ENCODE assay signal across 28 mouse cellular contexts in genomic region chr6:128346782-128347181, GRCm38 (mm10). TPM values are rescaled to one million over a fixed set of nuclear protein-coding genes. Genes with fewer than 3 reads are reported as not detected.
DNase-seq lines count a peak whose midpoint lies in the region; ATAC-seq and TF ChIP-seq lines count a peak whose summit lies in the region.
"Had no signal": no experiment of that assay in that cellular context is flagged by ENCODE, and none has a peak within 500 bp of the region (broad histone marks: within the 10 kb centered on the region; RNA-seq: fewer than 3 reads in every experiment).

No protein-coding gene starts in this region.

- H3K27ac ChIP-seq in forebrain, postnatal 0 days (ENCODE audit: low read depth, low read length): 0 out of 2 replicates have a peak overlapping the region, but pooled peaks have one; percentile 9
- H3K27ac ChIP-seq in forebrain, embryonic 13.5 days: no peak overlapping the region
- peak overlapping the region; percentile 38 for H3K27ac ChIP-seq in heart, adult 2 months
- H3K27ac ChIP-seq in left cerebral cortex, adult 2 months: peak overlapping the region; percentile 58
- no peak overlapping the region for H3K27ac ChIP-seq in cerebellum, adult 2 months (ENCODE audit: insufficient read depth, low read length)
- H3K27ac ChIP-seq: hindbrain, embryonic 12.5 days; kidney, embryonic 15.5 days; limb, embryonic 12.5 days; liver, embryonic 12.5 days; midbrain, embryonic 12.5 days; neural tube, embryonic 15.5 days; stomach, embryonic 15.5 days had no signal

- H3K9me3 ChIP-seq in forebrain, postnatal 0 days (ENCODE audit: low read length): no peaks in the 10 kb centered on the region
- no peaks in the 10 kb centered on the region for H3K9me3 ChIP-seq in forebrain, embryonic 13.5 days (replicated peaks)
- H3K9me3 ChIP-seq: hindbrain, embryonic 12.5 days; kidney, embryonic 15.5 days; limb, embryonic 12.5 days; liver, embryonic 12.5 days; midbrain, embryonic 12.5 days; neural tube, embryonic 15.5 days; stomach, embryonic 15.5 days had no signal

- no peak for TF ChIP-seq EP300 in heart, adult 2 months (IDR thresholded peaks at IDR 0.05; ENCODE audit: insufficient read depth, low read depth, low read length)

- H3K4me3 ChIP-seq in forebrain, postnatal 0 days (ENCODE audit: low read depth, low read length): no peak overlapping the region
- no peak overlapping the region for H3K4me3 ChIP-seq in forebrain, embryonic 13.5 days
- no peak overlapping the region for H3K4me3 ChIP-seq in heart, adult 2 months
- no peak overlapping the region for H3K4me3 ChIP-seq in left cerebral cortex, adult 2 months
- no peak overlapping the region for H3K4me3 ChIP-seq in cerebellum, adult 2 months (replicated peaks; ENCODE audit: insufficient read depth, low read depth, low read length)
- H3K4me3 ChIP-seq: hindbrain, embryonic 12.5 days; kidney, embryonic 15.5 days; limb, embryonic 12.5 days; liver, embryonic 12.5 days; midbrain, embryonic 12.5 days; neural tube, embryonic 15.5 days; stomach, embryonic 15.5 days had no signal

- no peak for DNase-seq in forebrain, postnatal 0 days
- no peak for DNase-seq in heart, adult 2 months
- DNase-seq in heart, postnatal 36 days: no peak
- no peak for DNase-seq in left cerebral cortex, adult 2 months (ENCODE audit: extremely low spot score in 1 of 2, low spot score in 2 of 2)
- DNase-seq in left cerebral cortex, adult 11 months (ENCODE audit: low spot score): no peak
- DNase-seq in cerebellum, adult 2 months: no peak
- DNase-seq: adrenal gland, postnatal 10 days; cerebellum, adult 9-10 months; kidney, adult 11 months; lung, adult 18-20 months; thymus, adult 2 months; thymus, postnatal 4 days had no signal

- no peaks in the 10 kb centered on the region for H3K79me2 ChIP-seq in heart, adult 2 months (replicated peaks; ENCODE audit: control insufficient read depth, insufficient read depth, low read length)

- H3K36me3 ChIP-seq in forebrain, postnatal 0 days (ENCODE audit: insufficient read depth): peaks cover 6% of the 10 kb centered on the region
- peaks cover 24% of the 10 kb centered on the region for H3K36me3 ChIP-seq in forebrain, embryonic 13.5 days (ENCODE audit: poor library complexity, severe bottlenecking)
- H3K36me3 ChIP-seq in heart, adult 2 months (ENCODE audit: control insufficient read depth, insufficient read depth, low read length): no peaks in the 10 kb centered on the region; the same call in 1 of the 2 replicates

- no peak overlapping the region for H3K9ac ChIP-seq in forebrain, postnatal 0 days
- no peak overlapping the region for H3K9ac ChIP-seq in forebrain, embryonic 13.5 days
- H3K9ac ChIP-seq in heart, adult 2 months (ENCODE audit: low read depth, low read length): no peak overlapping the region
- H3K9ac ChIP-seq: hindbrain, embryonic 12.5 days; kidney, embryonic 15.5 days; limb, embryonic 12.5 days; liver, embryonic 12.5 days; midbrain, embryonic 12.5 days; neural tube, embryonic 15.5 days; stomach, embryonic 15.5 days had no signal

- ATAC-seq in forebrain, postnatal 0 days: no peak
- no peak for ATAC-seq in forebrain, embryonic 13.5 days
- ATAC-seq: forebrain, embryonic 14.5 days; liver, embryonic 12.5 days had no signal

- H3K4me1 ChIP-seq in forebrain, postnatal 0 days (ENCODE audit: insufficient read depth): no peaks in the 10 kb centered on the region
- H3K4me1 ChIP-seq in forebrain, embryonic 13.5 days: no peaks in the 10 kb centered on the region
- H3K4me1 ChIP-seq in heart, adult 2 months (ENCODE audit: control insufficient read depth, insufficient read depth, low read length): no peaks in the 10 kb centered on the region; the same call in 1 of the 2 replicates
- H3K4me1 ChIP-seq in cerebellum, adult 2 months (ENCODE audit: control insufficient read depth, insufficient read depth, low read length): peaks cover 13% of the 10 kb centered on the region
- H3K4me1 ChIP-seq: limb, embryonic 12.5 days; midbrain, embryonic 12.5 days; stomach, embryonic 15.5 days had no signal

- whole genome bisulfite sequencing in forebrain, postnatal 0 days: 82% methylated on average over 6 of the region's 6 CpGs
- WGBS in forebrain, embryonic 13.5 days: 91% methylated on average over 6 of the region's 6 CpGs
- WGBS in heart, adult 2 months: 79% methylated on average over 6 of the region's 6 CpGs
- 67% methylated on average over 6 of the region's 6 CpGs for WGBS in cerebellum, adult 2 months

- TF ChIP-seq CTCF in forebrain, postnatal 0 days (IDR thresholded peaks at IDR 0.05; ENCODE audit: low read depth): no peak
- TF ChIP-seq CTCF in heart, adult 2 months (IDR thresholded peaks at IDR 0.05): no peak
- no peak for TF ChIP-seq CTCF in left cerebral cortex, adult 2 months (IDR thresholded peaks at IDR 0.05)
- TF ChIP-seq CTCF in cerebellum, adult 2 months (IDR thresholded peaks at IDR 0.05; ENCODE audit: borderline replicate concordance, insufficient read depth, low read depth, low read length): no peak

- no peaks in the 10 kb centered on the region for H3K27me3 ChIP-seq in forebrain, postnatal 0 days (ENCODE audit: insufficient read depth, low read length)
- no peaks in the 10 kb centered on the region for H3K27me3 ChIP-seq in forebrain, embryonic 13.5 days
- H3K27me3 ChIP-seq in heart, adult 2 months (ENCODE audit: control insufficient read depth, insufficient read depth, low read length): no peaks in the 10 kb centered on the region
- no peaks in the 10 kb centered on the region for H3K27me3 ChIP-seq in cerebellum, adult 2 months (ENCODE audit: control insufficient read depth, insufficient read depth, low read length)
- H3K27me3 ChIP-seq: hindbrain, embryonic 12.5 days; kidney, embryonic 15.5 days; limb, embryonic 12.5 days; liver, embryonic 12.5 days; midbrain, embryonic 12.5 days; neural tube, embryonic 15.5 days; stomach, embryonic 15.5 days had no signal

- no peak for TF ChIP-seq POLR2A in heart, adult 2 months (IDR thresholded peaks at IDR 0.05; ENCODE audit: insufficient read depth, low read depth, low read length)
- TF ChIP-seq POLR2A in cerebellum, adult 2 months (IDR thresholded peaks at IDR 0.05; ENCODE audit: borderline replicate concordance, insufficient read depth, low read length): no peak

- intact Hi-C loops in heart, adult 2 months (cut with DNase I): no loop called here
- intact Hi-C loops in heart, postnatal 36 days (cut with DNase I): no loop called here
- intact Hi-C loops in left cerebral cortex, adult 2 months (cut with DNase I): no loop called here

- H3K4me2 ChIP-seq in forebrain, postnatal 0 days (ENCODE audit: low read depth): no peak overlapping the region
- H3K4me2 ChIP-seq in forebrain, embryonic 13.5 days: no peak overlapping the region
- H3K4me2 ChIP-seq: hindbrain, embryonic 12.5 days; kidney, embryonic 15.5 days; limb, embryonic 12.5 days; liver, embryonic 12.5 days; midbrain, embryonic 12.5 days; neural tube, embryonic 15.5 days; stomach, embryonic 15.5 days had no signal

RNA-seq across cellular contexts. Expression of gene Tulp3, which starts 8.9 kb away (rescaled TPM):
- 12.6 and 13.5 TPM in 2 replicates for total RNA-seq in forebrain, postnatal 0 days (2014; rRNA removed)
- polyA plus RNA-seq in forebrain, postnatal 0 days (2015; fragmentation: Nextera tagmentation; extraction: Ambion mirVana): 8.1 and 11.0 TPM in 2 replicates
- polyA plus RNA-seq in forebrain, embryonic 13.5 days (2015; fragmentation: Nextera tagmentation; extraction: Ambion mirVana): 15.9 and 17.5 TPM in 2 replicates
- total RNA-seq in heart, adult 2 months (2021): 1 to 10 TPM; 5.4 to 6.4 TPM
- polyA plus RNA-seq in heart, adult 2 months (2012; rRNA removed): 10.2 and 11.2 TPM in 2 replicates
- total RNA-seq in heart, postnatal 36 days (2021): 1 to 10 TPM; 6.4 to 7.6 TPM
- total RNA-seq in left cerebral cortex, adult 2 months (2021): 10 to 100 TPM; 20.1 to 21.9 TPM
- 44.0 and 44.8 TPM in 2 replicates for polyA plus RNA-seq in cerebellum, adult 2 months (2012; rRNA removed)

RNA-seq across cellular contexts. Expression of gene Rhno1, which starts 15.9 kb away (rescaled TPM):
- total RNA-seq in forebrain, postnatal 0 days (2014; rRNA removed): 21.5 and 32.1 TPM in 2 replicates
- 67.8 and 69.0 TPM in 2 replicates for polyA plus RNA-seq in forebrain, postnatal 0 days (2015; fragmentation: Nextera tagmentation; extraction: Ambion mirVana)
- polyA plus RNA-seq in forebrain, embryonic 13.5 days (2015; fragmentation: Nextera tagmentation; extraction: Ambion mirVana): 180 TPM in 2 replicates
- total RNA-seq in heart, adult 2 months (2021): 1 to 10 TPM; 7.8 to 9.2 TPM
- 5.8 and 6.6 TPM in 2 replicates for polyA plus RNA-seq in heart, adult 2 months (2012; rRNA removed)
- 10 to 100 TPM; 10.6 to 10.7 TPM for total RNA-seq in heart, postnatal 36 days (2021)
- 10 to 100 TPM; 18.4 to 19.1 TPM for total RNA-seq in left cerebral cortex, adult 2 months (2021)
- 11.1 and 11.9 TPM in 2 replicates for polyA plus RNA-seq in cerebellum, adult 2 months (2012; rRNA removed)

RNA-seq across cellular contexts. Expression of gene Foxm1, which starts 16.0 kb away (rescaled TPM):
- 3.5 and 7.3 TPM in 2 replicates for total RNA-seq in forebrain, postnatal 0 days (2014; rRNA removed)
- 3.9 and 4.0 TPM in 2 replicates for polyA plus RNA-seq in forebrain, postnatal 0 days (2015; fragmentation: Nextera tagmentation; extraction: Ambion mirVana)
- 42.5 and 44.0 TPM in 2 replicates for polyA plus RNA-seq in forebrain, embryonic 13.5 days (2015; fragmentation: Nextera tagmentation; extraction: Ambion mirVana)
- total RNA-seq in heart, adult 2 months (2021): under 1 TPM; 0.65 to 0.89 TPM
- polyA plus RNA-seq in heart, adult 2 months (2012; rRNA removed): 0.80 and 1.6 TPM in 2 replicates
- 1 to 10 TPM; 1.7 to 1.9 TPM for total RNA-seq in heart, postnatal 36 days (2021)
- total RNA-seq in left cerebral cortex, adult 2 months (2021): 1 to 10 TPM; 1.1 to 2.1 TPM
- polyA plus RNA-seq in cerebellum, adult 2 months (2012; rRNA removed): 1.2 and 1.5 TPM in 2 replicates

RNA-seq across cellular contexts. Expression of gene Tex52, which starts 28.5 kb away (rescaled TPM):
- 0.15 TPM in 1 of 2 replicates, not detected in the other for total RNA-seq in forebrain, postnatal 0 days (2014; rRNA removed)
- 0.30 and 0.58 TPM in 2 replicates for polyA plus RNA-seq in forebrain, postnatal 0 days (2015; fragmentation: Nextera tagmentation; extraction: Ambion mirVana)
- polyA plus RNA-seq in forebrain, embryonic 13.5 days (2015; fragmentation: Nextera tagmentation; extraction: Ambion mirVana): 1.0 and 1.2 TPM in 2 replicates
- not detected for total RNA-seq in heart, adult 2 months (2021)
- 0.12 TPM in 1 of 2 replicates, not detected in the other for polyA plus RNA-seq in heart, adult 2 months (2012; rRNA removed)
- total RNA-seq in heart, postnatal 36 days (2021): not detected
- 1 to 10 TPM in 1 of 2 experiments, under 1 TPM in 1; 0.79 to 1.1 TPM for total RNA-seq in left cerebral cortex, adult 2 months (2021)
- 5.4 and 8.0 TPM in 2 replicates for polyA plus RNA-seq in cerebellum, adult 2 months (2012; rRNA removed)
- total RNA-seq: adrenal gland, postnatal 10 days; layer of hippocampus, postnatal 10 days; left cerebral cortex, postnatal 10 days; megakaryocyte progenitor cell, adult 5-6 weeks had no signal
- polyA plus RNA-seq: liver, embryonic 12.5 days had no signal

RNA-seq across cellular contexts. Expression of gene Gm44596, which starts 28.5 kb away (rescaled TPM):
- not detected in 2 replicates for total RNA-seq in forebrain, postnatal 0 days (2014; rRNA removed)
- not detected in 2 replicates for polyA plus RNA-seq in forebrain, postnatal 0 days (2015; fragmentation: Nextera tagmentation; extraction: Ambion mirVana)
- not detected in 2 replicates for polyA plus RNA-seq in forebrain, embryonic 13.5 days (2015; fragmentation: Nextera tagmentation; extraction: Ambion mirVana)
- not detected for total RNA-seq in heart, adult 2 months (2021)
- not detected in 2 replicates for polyA plus RNA-seq in heart, adult 2 months (2012; rRNA removed)
- not detected for total RNA-seq in heart, postnatal 36 days (2021)
- not detected for total RNA-seq in left cerebral cortex, adult 2 months (2021)
- polyA plus RNA-seq in cerebellum, adult 2 months (2012; rRNA removed): not detected in 2 replicates
- total RNA-seq: adrenal gland, postnatal 10 days; left cerebral cortex, postnatal 10 days; megakaryocyte progenitor cell, adult 5-6 weeks had no signal
- polyA plus RNA-seq: brain, embryonic 14.5 days; embryonic facial prominence, embryonic 11.5 days; forebrain, embryonic 14.5 days; heart, embryonic 16.5 days; hindbrain, embryonic 12.5 days; kidney, embryonic 15.5 days; large intestine, adult 2 months; limb, embryonic 12.5 days; liver, embryonic 12.5 days; midbrain, embryonic 12.5 days; neural tube, embryonic 15.5 days; stomach, embryonic 15.5 days; thymus, adult 2 months had no signal

Comparison
In these comparisons a context has a peak if more than half of its experiments do, and no peak if none do; other contexts are left out.
1. H3K27ac ChIP-seq: peak in forebrain, postnatal 0 days (single experiment), heart, adult 2 months (single experiment) and left cerebral cortex, adult 2 months (single experiment); none in forebrain, embryonic 13.5 days (single experiment) and cerebellum, adult 2 months (single experiment).